Mouse (Mus musculus) CH12.LX (cell line): ENCODE data around the gene Gpr15. TPM values are rescaled to one million over a fixed set of nuclear protein-coding genes. Genes with fewer than 3 reads are reported as not detected.
A peak's percentile ranks its signal among the peaks of the same experiment; 100 is the strongest.

Source experiments
- DNase-seq: peaks from one replicate; pipeline ENCODE4 v3.0.0-alpha.2; 2013; ENCODE audit errors: extremely low read depth
- H3K27ac ChIP-seq: 2 replicates; pipeline ENCODE4 v1.5.1; 2012; ENCODE audit warnings: low read depth, mild to moderate bottlenecking, control low read depth, moderate library complexity; ENCODE audit not compliant: insufficient read depth
- H3K27me3 ChIP-seq: replicated peaks from 2 replicates; pipeline ENCODE3; 2012; ENCODE audit warnings: inconsistent platforms
- H3K36me3 ChIP-seq, 2 experiments: replicated peaks in 1 of 2; 2 replicates each; pipeline versions ENCODE3 to v1.6.1; 2012; ENCODE audit warnings: inconsistent platforms in 1 of 2, low read length in 1 of 2, mild to moderate bottlenecking in 1 of 2, mixed read lengths in 1 of 2, moderate library complexity in 1 of 2; ENCODE audit not compliant: control insufficient read depth in 1 of 2, insufficient read depth in 1 of 2
- H3K4me1 ChIP-seq, 2 experiments: 2 replicates each; pipeline ENCODE4 v1.6.1; 2012; ENCODE audit warnings: inconsistent platforms in 1 of 2, moderate library complexity in 1 of 2; ENCODE audit not compliant: insufficient read depth in 2 of 2, control insufficient read depth in 1 of 2
- H3K4me2 ChIP-seq: 2 replicates; pipeline ENCODE4 v1.6.1; 2012; ENCODE audit warnings: low read depth, mild to moderate bottlenecking, control low read depth; ENCODE audit not compliant: poor library complexity, insufficient read depth, severe bottlenecking
- H3K4me3 ChIP-seq, 3 experiments: fragments of 150-350 bp in 1 of 3; sonication (generic) in 1 of 3; replicated peaks in 1 of 3; 2 replicates each; pipeline versions ENCODE3 to v1.5.1; 2011 to 2012; ENCODE audit warnings: low read depth in 2 of 3, low read length in 2 of 3, mild to moderate bottlenecking in 2 of 3, moderate library complexity in 2 of 3, control low read depth in 1 of 3, improper control_type of control experiment in 1 of 3, inconsistent platforms in 1 of 3, mixed read lengths in 1 of 3; ENCODE audit not compliant: poor library complexity in 1 of 3
- H3K79me2 ChIP-seq: replicated peaks from 2 replicates; pipeline ENCODE4 v1.6.1; 2012; ENCODE audit warnings: mild to moderate bottlenecking, moderate library complexity; ENCODE audit not compliant: control insufficient read depth, poor library complexity, insufficient read depth, severe bottlenecking; ENCODE audit errors: extremely low read depth
- H3K9ac ChIP-seq: 2 replicates; pipeline ENCODE4 v1.6.1; 2012; ENCODE audit warnings: low read depth, mild to moderate bottlenecking, control low read depth, moderate library complexity; ENCODE audit not compliant: insufficient read depth
- H3K9me3 ChIP-seq: replicated peaks from 2 replicates; pipeline ENCODE3; 2012; ENCODE audit warnings: low read length, inconsistent platforms, mixed read lengths
- BHLHE40 ChIP-seq: IDR thresholded peaks from 2 replicates; pipeline ENCODE4 v1.6.1; 2011; ENCODE audit warnings: mild to moderate bottlenecking, low read depth, low read length, improper control_type of control experiment
- CHD1 ChIP-seq: IDR thresholded peaks from 2 replicates; pipeline ENCODE4 v1.6.1; 2012; ENCODE audit warnings: low read depth, low read length, improper control_type of control experiment, inconsistent platforms
- EP300 ChIP-seq: IDR thresholded peaks from 2 replicates; pipeline ENCODE4 v1.6.1; 2011; ENCODE audit warnings: low read length, improper control_type of control experiment
- ETS1 ChIP-seq: conservative IDR thresholded peaks from 2 replicates; pipeline ENCODE4 v1.6.1; 2012; ENCODE audit warnings: low read depth, mild to moderate bottlenecking, inconsistent platforms, low read length, improper control_type of control experiment, moderate library complexity
- IRF4 ChIP-seq: IDR thresholded peaks from 2 replicates; pipeline ENCODE4 v1.6.1; 2014; ENCODE audit warnings: low read depth, mild to moderate bottlenecking, inconsistent platforms, low read length, improper control_type of control experiment
- JUND ChIP-seq: conservative IDR thresholded peaks from 2 replicates; pipeline ENCODE4 v1.6.1; 2011; ENCODE audit warnings: low read depth, low read length, improper control_type of control experiment
- MAX ChIP-seq: IDR thresholded peaks from 2 replicates; pipeline ENCODE4 v1.6.1; 2011; ENCODE audit warnings: low read length, improper control_type of control experiment
- TBP ChIP-seq: conservative IDR thresholded peaks from 2 replicates; pipeline ENCODE4 v1.6.1; 2011; ENCODE audit warnings: low read depth, low read length, improper control_type of control experiment
- TCF12 ChIP-seq: IDR thresholded peaks from 2 replicates; pipeline ENCODE4 v1.6.1; 2014; ENCODE audit warnings: low read depth, mild to moderate bottlenecking, inconsistent platforms, low read length, improper control_type of control experiment
- USF1 ChIP-seq: IDR thresholded peaks from 2 replicates; pipeline ENCODE4 v1.6.1; 2014; ENCODE audit warnings: low read depth, mild to moderate bottlenecking, inconsistent platforms, low read length, improper control_type of control experiment
- ZKSCAN1 ChIP-seq: IDR thresholded peaks from 2 replicates; pipeline ENCODE4 v1.6.1; 2012; ENCODE audit warnings: low read depth, inconsistent platforms, low read length, improper control_type of control experiment, borderline replicate concordance
- ZMIZ1 ChIP-seq: IDR thresholded peaks from 2 replicates; pipeline ENCODE4 v1.6.1; 2012; ENCODE audit warnings: low read depth, mild to moderate bottlenecking, inconsistent platforms, low read length, improper control_type of control experiment
- ZNF384 ChIP-seq: IDR thresholded peaks from 2 replicates; pipeline ENCODE4 v1.6.1; 2012; ENCODE audit warnings: low read depth, low read length, improper control_type of control experiment, inconsistent platforms
- dilution Hi-C: fragments of 300-500 bp; cut with MboI; formaldehyde crosslinking; loops from 2 replicates; pipeline ENCODE4 v1.14.3; 2020; ENCODE audit warnings: low sequenced_read_pairs; ENCODE audit not compliant: extremely low pct_unique_long_range_greater_than_20kb, extremely low pct_ligation_motif_present
- in situ Hi-C: fragments of 300-500 bp; cut with MboI; formaldehyde crosslinking; loops from 3 replicates; pipeline ENCODE4 v1.14.3; 2019; ENCODE audit warnings: low sequenced_read_pairs, low pct_ligation_motif_present, low pct_unique_long_range_greater_than_20kb, mixed read lengths
- polyA plus RNA-seq: library from polyadenylated mRNA; unstranded; fragments of >175 nt; gene quantifications from 2 replicates; pipeline ENCODE4 v1.2.1, GENCODE M21; 2012; ENCODE audit warnings: low read depth; ENCODE audit not compliant: insufficient read length
- total RNA-seq, 2 experiments: library from RNA; depleted of rRNA; stranded (reverse); fragments of 300-350 nt in 1 of 2; fragments of >200 nt in 1 of 2; gene quantifications; 2 replicates each; pipeline ENCODE4 v1.2.3; 2012 to 2014

The Gpr15 gene
- total and polyA plus RNA-seq, 3 experiments = 3.9 to 13.8 (median 8.3) TPM

- TF ChIP-seq IRF4 (0 out of 2 replicates have a peak, but pooled peaks have one; percentile 8), TCF12 (no peak), ZKSCAN1 (no peak), CHD1 (no peak), EP300 (0 out of 2 replicates have a peak, but pooled peaks have one; percentile 35), USF1 (no peak), BHLHE40 (peak; percentile 71), MAX (no peak), ZNF384 (no peak), TBP (0 out of 2 replicates have a peak, but pooled peaks have one; percentile 12)
- in situ Hi-C loops (loop anchor here (5.0 to 25.0 kb wide), 4 partner anchors 42 to 1007 kb away; partner anchors contain the start of gene Gabrr3), dilution Hi-C loops (no loop called here)
- peaks cover 13 to 19% of the 10 kb centered on the region in 2 experiments for H3K36me3 ChIP-seq
- H3K4me1 ChIP-seq = peaks cover 5 to 23% of the 10 kb centered on the region in 2 experiments
- H3K9ac ChIP-seq = peak overlapping the region; percentile 77; the same call in 1 of the 2 replicates
- H3K79me2 ChIP-seq = peaks cover 24% of the 10 kb centered on the region
- no peak overlapping the region for H3K27ac ChIP-seq
- peak; percentile 35 for DNase-seq
- no peaks in the 10 kb centered on the region for H3K27me3 ChIP-seq
- H3K4me3 ChIP-seq = peak overlapping the region in 1 of 3 experiments; percentile 83
- no peaks in the 10 kb centered on the region for H3K9me3 ChIP-seq
- peak overlapping the region; percentile 34 for H3K4me2 ChIP-seq
Measured at GRCm38 (mm10) chr16:58669264-58669663, 49.6 kb downstream of the Gpr15 start.

- Histone ChIP-seq H3K4me2 (no peak overlapping the region), H3K36me3 (peaks cover 6 to 12% of the 10 kb centered on the region in 2 experiments), H3K4me3 (no peak overlapping the region), H3K4me1 (peaks cover 5 to 23% of the 10 kb centered on the region in 2 experiments), H3K9me3 (no peaks in the 10 kb centered on the region), H3K9ac (no peak overlapping the region), H3K79me2 (peaks cover 24% of the 10 kb centered on the region), H3K27me3 (no peaks in the 10 kb centered on the region), H3K27ac (no peak overlapping the region)
- dilution Hi-C loops (no loop called here), in situ Hi-C loops (loop anchor here (5.0 to 25.0 kb wide), 4 partner anchors 41 to 1006 kb away; partner anchors contain the start of gene Gabrr3)
- TF ChIP-seq ETS1 (no peak), TBP (no peak), JUND (no peak), ZMIZ1 (no peak)
- no peak for DNase-seq
Measured at GRCm38 (mm10) chr16:58668586-58668985, 50.3 kb downstream of the Gpr15 start.

Other genes starting within 250 kb of the Gpr15 start
- gene St3gal6, start 194.8 kb downstream of the Gpr15 start, total RNA-seq (2012; rRNA removed) = 149 and 167 TPM in 2 replicates
- 225 and 240 TPM in 2 replicates for gene St3gal6, start 194.8 kb downstream of the Gpr15 start, total RNA-seq (2014; rRNA removed)
- 391 and 420 TPM in 2 replicates for gene St3gal6, start 194.8 kb downstream of the Gpr15 start, polyA plus RNA-seq
- not detected in 2 replicates for gene Gm813, start 102.1 kb downstream of the Gpr15 start, total RNA-seq (2012; rRNA removed)
- gene Gm813, start 102.1 kb downstream of the Gpr15 start, total RNA-seq (2014; rRNA removed) = not detected in 2 replicates
- gene Gm813, start 102.1 kb downstream of the Gpr15 start, polyA plus RNA-seq = not detected in 2 replicates
- gene E330017A01Rik, start 80.3 kb downstream of the Gpr15 start, total RNA-seq (2012; rRNA removed) = 0.17 and 0.21 TPM in 2 replicates
- not detected in 2 replicates for gene E330017A01Rik, start 80.3 kb downstream of the Gpr15 start, total RNA-seq (2014; rRNA removed)
- not detected in 2 replicates for gene E330017A01Rik, start 80.3 kb downstream of the Gpr15 start, polyA plus RNA-seq
- 77.2 and 91.4 TPM in 2 replicates for gene Cpox, start 48.8 kb downstream of the Gpr15 start, total RNA-seq (2012; rRNA removed)
- 70.3 and 74.5 TPM in 2 replicates for gene Cpox, start 48.8 kb downstream of the Gpr15 start, total RNA-seq (2014; rRNA removed)
- 72.3 and 75.6 TPM in 2 replicates for gene Cpox, start 48.8 kb downstream of the Gpr15 start, polyA plus RNA-seq
- gene Cldnd1, start 8.8 kb upstream of the Gpr15 start, total RNA-seq (2012; rRNA removed) = 59.9 and 63.8 TPM in 2 replicates
- 78.0 and 78.7 TPM in 2 replicates for gene Cldnd1, start 8.8 kb upstream of the Gpr15 start, total RNA-seq (2014; rRNA removed)
- 65.6 and 80.6 TPM in 2 replicates for gene Cldnd1, start 8.8 kb upstream of the Gpr15 start, polyA plus RNA-seq
- gene Olfr172, start 44.1 kb upstream of the Gpr15 start, total RNA-seq (2012; rRNA removed) = not detected in 2 replicates
- not detected in 2 replicates for gene Olfr172, start 44.1 kb upstream of the Gpr15 start, total RNA-seq (2014; rRNA removed)
- gene Olfr172, start 44.1 kb upstream of the Gpr15 start, polyA plus RNA-seq = not detected in 2 replicates
- gene Olfr173, start 81.2 kb upstream of the Gpr15 start, total RNA-seq (2012; rRNA removed) = not detected in 2 replicates
- not detected in 2 replicates for gene Olfr173, start 81.2 kb upstream of the Gpr15 start, total RNA-seq (2014; rRNA removed)
- not detected in 2 replicates for gene Olfr173, start 81.2 kb upstream of the Gpr15 start, polyA plus RNA-seq
- gene Olfr175-ps1, start 107.7 kb upstream of the Gpr15 start, total RNA-seq (2012; rRNA removed) = 0.38 and 0.89 TPM in 2 replicates
- 3.1 and 3.3 TPM in 2 replicates for gene Olfr175-ps1, start 107.7 kb upstream of the Gpr15 start, total RNA-seq (2014; rRNA removed)
- 0.46 and 0.70 TPM in 2 replicates for gene Olfr175-ps1, start 107.7 kb upstream of the Gpr15 start, polyA plus RNA-seq
- not detected in 2 replicates for gene Olfr177, start 155.7 kb upstream of the Gpr15 start, total RNA-seq (2012; rRNA removed)
- not detected in 2 replicates for gene Olfr177, start 155.7 kb upstream of the Gpr15 start, total RNA-seq (2014; rRNA removed)
- not detected in 2 replicates for gene Olfr177, start 155.7 kb upstream of the Gpr15 start, polyA plus RNA-seq
- gene Olfr178, start 173.0 kb upstream of the Gpr15 start, total RNA-seq (2012; rRNA removed) = not detected in 2 replicates
- gene Olfr178, start 173.0 kb upstream of the Gpr15 start, total RNA-seq (2014; rRNA removed) = not detected in 2 replicates
- not detected in 2 replicates for gene Olfr178, start 173.0 kb upstream of the Gpr15 start, polyA plus RNA-seq
- not detected in 2 replicates for gene Olfr181, start 209.7 kb upstream of the Gpr15 start, total RNA-seq (2012; rRNA removed)
- gene Olfr181, start 209.7 kb upstream of the Gpr15 start, total RNA-seq (2014; rRNA removed) = not detected in 2 replicates
- not detected in 2 replicates for gene Olfr181, start 209.7 kb upstream of the Gpr15 start, polyA plus RNA-seq
- gene Olfr180, start 210.3 kb upstream of the Gpr15 start, total RNA-seq (2012; rRNA removed) = not detected in 2 replicates
- gene Olfr180, start 210.3 kb upstream of the Gpr15 start, total RNA-seq (2014; rRNA removed) = not detected in 2 replicates
- gene Olfr180, start 210.3 kb upstream of the Gpr15 start, polyA plus RNA-seq = not detected in 2 replicates